Mouse (Mus musculus): Measurements from ENCODE around the gene Cmtm8. TPM values are rescaled to one million over a fixed set of nuclear protein-coding genes. Genes with fewer than 3 reads are reported as not detected.

Gene Cmtm8
- polyA plus RNA-seq, 1 experiment from 2014 or later, result 56.6 TPM

GRCm38 (mm10) chr9:114817012-114817411 is 26.9 kb downstream of the Cmtm8 start:
- no peaks in the 10 kb centered on the region for H3K27me3 ChIP-seq (replicated peaks)
- ATAC-seq, result peak; percentile 39; the same call in 1 of the 2 replicates

GRCm38 (mm10) chr9:114816121-114816520 is 27.8 kb downstream of the Cmtm8 start:
- Histone ChIP-seq H3K4me1 (replicated peaks) (peaks cover 5% of the 10 kb centered on the region), H3K4me3 (replicated peaks) (no peak overlapping the region), H3K27ac (no peak overlapping the region), H3K36me3 (no peaks in the 10 kb centered on the region), H3K9ac (no peak overlapping the region), H3K9me3 (no peaks in the 10 kb centered on the region), H3K27me3 (replicated peaks) (no peaks in the 10 kb centered on the region), H3K4me2 (replicated peaks) (no peak overlapping the region)
- no peak for ATAC-seq
- WGBS, result 93% methylated on average over 7 of the region's 7 CpGs

More at GRCm38 (mm10) chr9:114817012-114817411, 26.9 kb downstream of the Cmtm8 start:
- H3K4me3 ChIP-seq (replicated peaks), result no peak overlapping the region
- no peak overlapping the region for H3K9ac ChIP-seq
- H3K4me2 ChIP-seq (replicated peaks), result no peak overlapping the region
- H3K36me3 ChIP-seq, result no peaks in the 10 kb centered on the region
- H3K27ac ChIP-seq, result no peak overlapping the region
- WGBS, result 69% methylated on average over 7 of the region's 7 CpGs
- no peaks in the 10 kb centered on the region for H3K9me3 ChIP-seq
- no peaks in the 10 kb centered on the region for H3K4me1 ChIP-seq (replicated peaks)

GRCm38 (mm10) chr9:114815315-114815714 is 28.6 kb downstream of the Cmtm8 start:
- Histone ChIP-seq H3K27ac (no peak overlapping the region; the same call in 1 of the 2 replicates), H3K4me3 (replicated peaks) (no peak overlapping the region), H3K4me2 (replicated peaks) (no peak overlapping the region), H3K9ac (no peak overlapping the region), H3K27me3 (replicated peaks) (no peaks in the 10 kb centered on the region), H3K4me1 (replicated peaks) (peaks cover 9% of the 10 kb centered on the region), H3K36me3 (no peaks in the 10 kb centered on the region), H3K9me3 (no peaks in the 10 kb centered on the region)
- 58% methylated on average over 4 of the region's 4 CpGs for whole genome bisulfite sequencing
- peak; percentile 50; the same call in 1 of the 2 replicates for ATAC-seq

GRCm38 (mm10) chr9:114812001-114812400 is 32.0 kb downstream of the Cmtm8 start:
- no peak for ATAC-seq
- Histone ChIP-seq H3K9ac (no peak overlapping the region), H3K4me2 (replicated peaks) (no peak overlapping the region), H3K4me1 (replicated peaks) (peaks cover 11% of the 10 kb centered on the region), H3K4me3 (replicated peaks) (no peak overlapping the region), H3K36me3 (no peaks in the 10 kb centered on the region), H3K9me3 (no peaks in the 10 kb centered on the region), H3K27me3 (replicated peaks) (no peaks in the 10 kb centered on the region), H3K27ac (no peak overlapping the region)
- 80% methylated on average over 4 of the region's 4 CpGs for WGBS

GRCm38 (mm10) chr9:114810837-114811236 is 33.1 kb downstream of the Cmtm8 start:
- no peak for ATAC-seq
- Histone ChIP-seq H3K27me3 (replicated peaks) (no peaks in the 10 kb centered on the region), H3K4me2 (replicated peaks) (peak overlapping the region; percentile 18; the same call in 1 of the 2 replicates), H3K9ac (no peak overlapping the region), H3K9me3 (no peaks in the 10 kb centered on the region), H3K36me3 (no peaks in the 10 kb centered on the region), H3K4me3 (replicated peaks) (no peak overlapping the region), H3K4me1 (replicated peaks) (peaks cover 11% of the 10 kb centered on the region), H3K27ac (no peak overlapping the region)
- WGBS, result 44% methylated on average over 11 of the region's 11 CpGs

GRCm38 (mm10) chr9:114808671-114809070 is 35.3 kb downstream of the Cmtm8 start:
- no peak overlapping the region for H3K9ac ChIP-seq
- H3K4me1 ChIP-seq (replicated peaks), result peaks cover 20% of the 10 kb centered on the region
- no peaks in the 10 kb centered on the region for H3K27me3 ChIP-seq (replicated peaks)
- 51% methylated on average over 5 of the region's 5 CpGs for WGBS
- H3K36me3 ChIP-seq, result no peaks in the 10 kb centered on the region
- no peak overlapping the region for H3K4me3 ChIP-seq (replicated peaks)
- peak; percentile 91 for ATAC-seq
- H3K27ac ChIP-seq, result no peak overlapping the region
- H3K4me2 ChIP-seq (replicated peaks), result no peak overlapping the region
- H3K9me3 ChIP-seq, result no peaks in the 10 kb centered on the region

- ATAC-seq, result no peak
- Histone ChIP-seq H3K9ac (no peak overlapping the region), H3K4me3 (replicated peaks) (no peak overlapping the region), H3K27me3 (replicated peaks) (no peaks in the 10 kb centered on the region), H3K27ac (no peak overlapping the region), H3K4me2 (replicated peaks) (no peak overlapping the region), H3K4me1 (replicated peaks) (peaks cover 20% of the 10 kb centered on the region), H3K36me3 (no peaks in the 10 kb centered on the region), H3K9me3 (no peaks in the 10 kb centered on the region)
- WGBS, result 65% methylated on average over 8 of the region's 8 CpGs
These were observed 36.7 kb downstream of the Cmtm8 start for GRCm38 (mm10) chr9:114807261-114807660.

GRCm38 (mm10) chr9:114805151-114805671 is 38.7 kb downstream of the Cmtm8 start:
- H3K9me3 ChIP-seq, result no peaks in the 10 kb centered on the region
- H3K4me3 ChIP-seq (replicated peaks), result no peak overlapping the region
- no peak overlapping the region for H3K9ac ChIP-seq
- no peak overlapping the region for H3K4me2 ChIP-seq (replicated peaks)
- peak; percentile 54 for ATAC-seq
- peaks cover 11% of the 10 kb centered on the region; the same call in 1 of the 2 replicates for H3K4me1 ChIP-seq (replicated peaks)
- H3K27ac ChIP-seq, result no peak overlapping the region
- no peaks in the 10 kb centered on the region for H3K36me3 ChIP-seq
- H3K27me3 ChIP-seq (replicated peaks), result no peaks in the 10 kb centered on the region
- WGBS, result 55% methylated on average over 19 of the region's 19 CpGs

- WGBS, result 86% methylated on average over 1 of the region's 1 CpGs
- ATAC-seq, result no peak
- H3K4me1 ChIP-seq (replicated peaks), result peaks cover 11% of the 10 kb centered on the region; the same call in 1 of the 2 replicates
- H3K9ac ChIP-seq, result no peak overlapping the region
- H3K27ac ChIP-seq, result no peak overlapping the region
- H3K9me3 ChIP-seq, result no peaks in the 10 kb centered on the region
- no peaks in the 10 kb centered on the region for H3K27me3 ChIP-seq (replicated peaks)
- H3K4me2 ChIP-seq (replicated peaks), result no peak overlapping the region
- no peak overlapping the region for H3K4me3 ChIP-seq (replicated peaks)
- H3K36me3 ChIP-seq, result no peaks in the 10 kb centered on the region
These were observed 41.8 kb downstream of the Cmtm8 start for GRCm38 (mm10) chr9:114802191-114802590.

- no peaks in the 10 kb centered on the region for H3K36me3 ChIP-seq
- H3K27ac ChIP-seq, result no peak overlapping the region
- no peak overlapping the region for H3K4me3 ChIP-seq (replicated peaks)
- no peaks in the 10 kb centered on the region for H3K27me3 ChIP-seq (replicated peaks)
- no peak overlapping the region for H3K9ac ChIP-seq
- H3K4me1 ChIP-seq (replicated peaks), result peaks cover 11% of the 10 kb centered on the region; the same call in 1 of the 2 replicates
- no peak overlapping the region for H3K4me2 ChIP-seq (replicated peaks)
- 51% methylated on average over 15 of the region's 15 CpGs for WGBS
- no peaks in the 10 kb centered on the region for H3K9me3 ChIP-seq
- no peak for ATAC-seq
These were observed 42.7 kb downstream of the Cmtm8 start for GRCm38 (mm10) chr9:114801301-114801700.

- no peaks in the 10 kb centered on the region for H3K36me3 ChIP-seq
- WGBS, result 61% methylated on average over 10 of the region's 10 CpGs
- H3K4me3 ChIP-seq (replicated peaks), result no peak overlapping the region
- 0 out of 2 replicates have a peak, but pooled peaks cover 3% of the 10 kb centered on the region for H3K4me1 ChIP-seq (replicated peaks)
- no peaks in the 10 kb centered on the region for H3K27me3 ChIP-seq (replicated peaks)
- H3K27ac ChIP-seq, result no peak overlapping the region
- no peak overlapping the region for H3K4me2 ChIP-seq (replicated peaks)
- no peaks in the 10 kb centered on the region for H3K9me3 ChIP-seq
- H3K9ac ChIP-seq, result no peak overlapping the region
- no peak for ATAC-seq
These were observed 44.4 kb downstream of the Cmtm8 start for GRCm38 (mm10) chr9:114799498-114800107.

- Histone ChIP-seq H3K4me2 (replicated peaks) (no peak overlapping the region), H3K9me3 (no peaks in the 10 kb centered on the region), H3K4me1 (replicated peaks) (0 out of 2 replicates have a peak, but pooled peaks cover 3% of the 10 kb centered on the region), H3K9ac (no peak overlapping the region), H3K4me3 (replicated peaks) (no peak overlapping the region), H3K36me3 (no peaks in the 10 kb centered on the region), H3K27ac (no peak overlapping the region), H3K27me3 (replicated peaks) (no peaks in the 10 kb centered on the region)
- ATAC-seq, result no peak
- WGBS, result 47% methylated on average over 6 of the region's 6 CpGs
These were observed 45.1 kb downstream of the Cmtm8 start for GRCm38 (mm10) chr9:114798845-114799244.
